Mouse (Mus musculus): ENCODE measurements at regions not wholly inside any gene's neighbourhood (a gene's known extent, or its start where the extent isn't known, plus 50 kb on each side); places are given as distances from the start of the nearest gene placed in this dataset.

- no peak for DNase-seq (ENCODE audit: low spot score)
Measured at GRCm38 (mm10) chr1:184462481-184463124, 269.8 kb downstream of the Hlx start.

- DNase-seq (ENCODE audit: low spot score): no peak
Measured at GRCm38 (mm10) chr1:184461411-184461810, 271.0 kb downstream of the Hlx start.

GRCm38 (mm10) chr1:184456727-184457126 is 275.7 kb downstream of the Hlx start:
- no peak for DNase-seq (ENCODE audit: low spot score)

- DNase-seq (ENCODE audit: low spot score): no peak
Measured at GRCm38 (mm10) chr1:184454381-184454780, 278.0 kb downstream of the Hlx start.

- no peak for DNase-seq (ENCODE audit: low spot score)
Measured at GRCm38 (mm10) chr1:184453673-184454072, 278.7 kb downstream of the Hlx start.

- DNase-seq (ENCODE audit: low spot score): no peak
Measured at GRCm38 (mm10) chr1:184453061-184453460, 279.4 kb downstream of the Hlx start.

- DNase-seq (ENCODE audit: low spot score): no peak
Measured at GRCm38 (mm10) chr1:184451686-184452085, 280.7 kb downstream of the Hlx start.

GRCm38 (mm10) chr1:184449007-184449406 is 283.4 kb downstream of the Hlx start:
- no peak for DNase-seq (ENCODE audit: low spot score)

GRCm38 (mm10) chr1:184447911-184448310 is 284.5 kb downstream of the Hlx start:
- no peak for DNase-seq (ENCODE audit: low spot score)

- DNase-seq (ENCODE audit: low spot score): peak; percentile 43
Measured at GRCm38 (mm10) chr1:184447161-184447667, 285.2 kb downstream of the Hlx start.

- no peak for DNase-seq (ENCODE audit: low spot score)
Measured at GRCm38 (mm10) chr1:184444189-184444588, 288.2 kb downstream of the Hlx start.

GRCm38 (mm10) chr1:184442701-184443100 is 289.7 kb downstream of the Hlx start:
- no peak for DNase-seq (ENCODE audit: low spot score)

- DNase-seq (ENCODE audit: low spot score): no peak
Measured at GRCm38 (mm10) chr1:184441005-184441557, 291.3 kb downstream of the Hlx start.

GRCm38 (mm10) chr1:184439506-184439905 is 292.9 kb downstream of the Hlx start:
- no peak for DNase-seq (ENCODE audit: low spot score)

GRCm38 (mm10) chr1:184436387-184436786 is 296.0 kb downstream of the Hlx start:
- no peak for DNase-seq (ENCODE audit: low spot score)

- no peak for DNase-seq (ENCODE audit: low spot score)
Measured at GRCm38 (mm10) chr1:184428612-184429011, 303.8 kb downstream of the Hlx start.

- no peak for DNase-seq (ENCODE audit: low spot score)
Measured at GRCm38 (mm10) chr1:184428035-184428434, 304.4 kb downstream of the Hlx start.

GRCm38 (mm10) chr1:184425694-184426093 is 306.7 kb downstream of the Hlx start:
- DNase-seq (ENCODE audit: low spot score): no peak

GRCm38 (mm10) chr1:184424035-184424434 is 308.4 kb downstream of the Hlx start:
- DNase-seq (ENCODE audit: low spot score): no peak

GRCm38 (mm10) chr1:184412596-184412995 is 319.8 kb downstream of the Hlx start:
- no peak for DNase-seq (ENCODE audit: low spot score)

- no peak for DNase-seq (ENCODE audit: low spot score)
Measured at GRCm38 (mm10) chr1:184411066-184411465, 321.4 kb downstream of the Hlx start.

GRCm38 (mm10) chr1:184409986-184410385 is 322.4 kb downstream of the Hlx start:
- no peak for DNase-seq (ENCODE audit: low spot score)

GRCm38 (mm10) chr1:184402985-184403384 is 329.4 kb downstream of the Hlx start:
- no peak for DNase-seq (ENCODE audit: low spot score)

- no peak for DNase-seq (ENCODE audit: low spot score)
Measured at GRCm38 (mm10) chr1:184395215-184395614, 337.2 kb downstream of the Hlx start.

Measured in ovary, adult 18-20 months (tissue).